Mouse (Mus musculus) myocyte (in vitro differentiated cells): Measurements from ENCODE around the gene Ptar1. TPM values are rescaled to one million over a fixed set of nuclear protein-coding genes. Genes with fewer than 3 reads are reported as not detected.

Experiments
- H3K27me3 ChIP-seq: one replicate; pipeline ENCODE4 v1.6.1; 2011; ENCODE audit not compliant: control insufficient read depth, insufficient read depth, insufficient read length
- H3K36me3 ChIP-seq: one replicate; pipeline ENCODE4 v1.6.1; 2011; ENCODE audit not compliant: control insufficient read depth, insufficient read depth
- H3K4me2 ChIP-seq: one replicate; pipeline ENCODE4 v1.6.1; 2011; ENCODE audit warnings: low read depth, control low read depth
- H3K4me3 ChIP-seq: one replicate; pipeline ENCODE4 v1.5.1; 2011; ENCODE audit warnings: mild to moderate bottlenecking, control low read depth, moderate library complexity
- H3K79me2 ChIP-seq: one replicate; pipeline ENCODE4 v1.6.1; 2011; ENCODE audit not compliant: control insufficient read depth, insufficient read depth
- H3ac ChIP-seq: one replicate; pipeline ENCODE4 v1.6.1; 2011; ENCODE audit not compliant: control insufficient read depth, insufficient read length
- CEBPB ChIP-seq: IDR thresholded peaks from 2 replicates; pipeline ENCODE4 v1.6.1; 2011; ENCODE audit warnings: mild to moderate bottlenecking, moderate library complexity; ENCODE audit not compliant: poor library complexity, insufficient read depth, severe bottlenecking
- E2F4 ChIP-seq: IDR thresholded peaks from one replicate; pipeline ENCODE4 v1.6.1; 2011; ENCODE audit warnings: mild to moderate bottlenecking, control low read depth, moderate library complexity; ENCODE audit not compliant: insufficient read depth
- MAX ChIP-seq: IDR thresholded peaks from one replicate; pipeline ENCODE4 v1.6.1; 2011; ENCODE audit warnings: low read depth, mild to moderate bottlenecking, control low read depth
- MYOD1 ChIP-seq, 3 experiments: IDR thresholded peaks; one replicate each; pipeline ENCODE4 v1.6.1; 2011; ENCODE audit warnings: control low read depth in 2 of 3, low read depth in 2 of 3, mild to moderate bottlenecking in 2 of 3, moderate library complexity in 1 of 3; ENCODE audit not compliant: insufficient read length in 2 of 3, control insufficient read depth in 1 of 3
- MYOG ChIP-seq, 3 experiments: IDR thresholded peaks; one replicate each; pipeline ENCODE4 v1.6.1; 2011; ENCODE audit warnings: control low read depth in 2 of 3, low read depth in 2 of 3, mild to moderate bottlenecking in 2 of 3; ENCODE audit not compliant: insufficient read length in 2 of 3, control insufficient read depth in 1 of 3, insufficient read depth in 1 of 3
- POLR2A ChIP-seq: IDR thresholded peaks from one replicate; pipeline ENCODE4 v1.6.1; 2011; ENCODE audit warnings: low read depth, mild to moderate bottlenecking, control low read depth, moderate library complexity; ENCODE audit not compliant: insufficient read length
- POLR2AphosphoS2 ChIP-seq: IDR thresholded peaks from one replicate; pipeline ENCODE4 v1.6.1; 2011; ENCODE audit warnings: low read depth, control low read depth; ENCODE audit not compliant: insufficient read length
- REST ChIP-seq: IDR thresholded peaks from one replicate; pipeline ENCODE4 v1.6.1; 2011; ENCODE audit warnings: mild to moderate bottlenecking, control low read depth, moderate library complexity; ENCODE audit not compliant: insufficient read depth, insufficient read length
- SRF ChIP-seq: IDR thresholded peaks from one replicate; pipeline ENCODE4 v1.6.1; 2011; ENCODE audit warnings: low read depth; ENCODE audit not compliant: control insufficient read depth, insufficient read length
- TCF12 ChIP-seq: IDR thresholded peaks from one replicate; pipeline ENCODE4 v1.6.1; 2011; ENCODE audit warnings: mild to moderate bottlenecking, control low read depth; ENCODE audit not compliant: poor library complexity, insufficient read depth, severe bottlenecking
- TCF3 ChIP-seq: IDR thresholded peaks from one replicate; pipeline ENCODE4 v1.6.1; 2011; ENCODE audit warnings: low read depth, control low read depth; ENCODE audit not compliant: insufficient read length
- USF1 ChIP-seq: IDR thresholded peaks from one replicate; pipeline ENCODE4 v1.6.1; 2011; ENCODE audit warnings: low read depth, mild to moderate bottlenecking, control low read depth, moderate library complexity
- polyA plus RNA-seq: library from polyadenylated mRNA; unstranded; fragments of >200 nt; fragmentation: generic; extraction: Trizol; gene quantifications from one replicate; pipeline ENCODE4 v1.2.1, GENCODE M21; 2012; ENCODE audit warnings: missing spikeins

Gene Ptar1
- 1.4 TPM for polyA plus RNA-seq

GRCm38 (mm10) chr19:23687296-23688021, at the start of gene Ptar1:
Gene Ptar1, plus strand, starts transcription at chr19:23687429.
- Histone ChIP-seq H3K27me3 (no peaks in the 10 kb centered on the region), H3K36me3 (no peaks in the 10 kb centered on the region), H3K4me3 (peak within 1 kb of the TSS; percentile 64), H3ac (peak within 1 kb of the TSS; percentile 94), H3K4me2 (peak within 1 kb of the TSS; percentile 78), H3K79me2 (peaks cover 44% of the 10 kb centered on the region)
- TF ChIP-seq TCF3, result no peak
- no peak for TF ChIP-seq SRF
- no peak for TF ChIP-seq TCF12
- TF ChIP-seq USF1, result no peak
- no peak for TF ChIP-seq MAX
- no peak for TF ChIP-seq CEBPB
- TF ChIP-seq MYOG (IDR thresholded peaks at IDR 0.05; ENCODE audit: control insufficient read depth in 1 of 3, insufficient read depth in 1 of 3, insufficient read length in 2 of 3, low read depth in 2 of 3), result no peak
- TF ChIP-seq MYOD1 (IDR thresholded peaks at IDR 0.05; ENCODE audit: control insufficient read depth in 1 of 3, insufficient read length in 2 of 3, low read depth in 2 of 3), result peak in 1 of 3 experiments; percentile 12
- peak; percentile 89 for TF ChIP-seq POLR2A
- TF ChIP-seq POLR2AphosphoS2, result peak; percentile 87
- TF ChIP-seq E2F4, result no peak
- TF ChIP-seq REST, result no peak

- H3K4me2 ChIP-seq, result no peak overlapping the region
- no peak overlapping the region for H3ac ChIP-seq
- TF ChIP-seq TCF12 (no peak), POLR2A (no peak), REST (no peak)
- no peak overlapping the region for H3K4me3 ChIP-seq
- no peaks in the 10 kb centered on the region for H3K36me3 ChIP-seq
- H3K27me3 ChIP-seq, result no peaks in the 10 kb centered on the region
- no peaks in the 10 kb centered on the region for H3K79me2 ChIP-seq
Observed at GRCm38 (mm10) chr19:23643819-23644218, 43.4 kb upstream of the Ptar1 start.

- no peaks in the 10 kb centered on the region for H3K79me2 ChIP-seq
- H3K27me3 ChIP-seq, result no peaks in the 10 kb centered on the region
- H3K36me3 ChIP-seq, result no peaks in the 10 kb centered on the region
- H3K4me3 ChIP-seq, result no peak overlapping the region
- TF ChIP-seq MYOG (IDR thresholded peaks at IDR 0.05; ENCODE audit: control insufficient read depth in 1 of 3, insufficient read depth in 1 of 3, insufficient read length in 2 of 3, low read depth in 2 of 3), result no peak
- TF ChIP-seq REST, result no peak
- TF ChIP-seq USF1, result no peak
- no peak for TF ChIP-seq SRF
- TF ChIP-seq CEBPB, result no peak
- no peak overlapping the region for H3ac ChIP-seq
- H3K4me2 ChIP-seq, result no peak overlapping the region
Observed at GRCm38 (mm10) chr19:23645347-23645746, 41.9 kb upstream of the Ptar1 start.

GRCm38 (mm10) chr19:23647308-23647707, 39.9 kb upstream of the Ptar1 start:
- H3K36me3 ChIP-seq, result no peaks in the 10 kb centered on the region
- H3ac ChIP-seq, result no peak overlapping the region
- no peak overlapping the region for H3K4me3 ChIP-seq
- no peak for TF ChIP-seq SRF
- TF ChIP-seq MAX, result no peak
- TF ChIP-seq E2F4, result no peak
- TF ChIP-seq USF1, result no peak
- TF ChIP-seq CEBPB, result no peak
- no peak for TF ChIP-seq POLR2AphosphoS2
- TF ChIP-seq MYOD1 (IDR thresholded peaks at IDR 0.05; ENCODE audit: control insufficient read depth in 1 of 3, insufficient read length in 2 of 3, low read depth in 2 of 3), result no peak
- TF ChIP-seq MYOG (IDR thresholded peaks at IDR 0.05; ENCODE audit: control insufficient read depth in 1 of 3, insufficient read depth in 1 of 3, insufficient read length in 2 of 3, low read depth in 2 of 3), result no peak
- TF ChIP-seq TCF12, result no peak
- no peak for TF ChIP-seq POLR2A
- no peak for TF ChIP-seq TCF3
- no peaks in the 10 kb centered on the region for H3K27me3 ChIP-seq
- H3K79me2 ChIP-seq, result no peaks in the 10 kb centered on the region
- no peak overlapping the region for H3K4me2 ChIP-seq

- Histone ChIP-seq H3K4me2 (no peak within 1 kb of the TSS), H3K4me3 (no peak within 1 kb of the TSS), H3K36me3 (no peaks in the 10 kb centered on the region), H3ac (no peak within 1 kb of the TSS), H3K79me2 (no peaks in the 10 kb centered on the region), H3K27me3 (peaks cover 4% of the 10 kb centered on the region)
- TF ChIP-seq MAX (no peak), CEBPB (no peak)
Observed at GRCm38 (mm10) chr19:23652644-23653043, 34.6 kb upstream of the Ptar1 start, which contains the start of gene 1700028P14Rik. Gene 1700028P14Rik, minus strand, starts transcription at chr19:23652812.

- Histone ChIP-seq H3K4me3 (no peak overlapping the region), H3K79me2 (no peaks in the 10 kb centered on the region), H3K27me3 (peaks cover 4% of the 10 kb centered on the region), H3ac (no peak overlapping the region), H3K36me3 (no peaks in the 10 kb centered on the region), H3K4me2 (no peak overlapping the region)
- no peak for TF ChIP-seq MAX
- no peak for TF ChIP-seq REST
- no peak for TF ChIP-seq TCF3
- no peak for TF ChIP-seq POLR2AphosphoS2
- no peak for TF ChIP-seq E2F4
- no peak for TF ChIP-seq CEBPB
- no peak for TF ChIP-seq POLR2A
- no peak for TF ChIP-seq MYOG (IDR thresholded peaks at IDR 0.05; ENCODE audit: control insufficient read depth in 1 of 3, insufficient read depth in 1 of 3, insufficient read length in 2 of 3, low read depth in 2 of 3)
- no peak for TF ChIP-seq SRF
- no peak for TF ChIP-seq USF1
- no peak for TF ChIP-seq MYOD1 (IDR thresholded peaks at IDR 0.05; ENCODE audit: control insufficient read depth in 1 of 3, insufficient read length in 2 of 3, low read depth in 2 of 3)
Observed at GRCm38 (mm10) chr19:23653154-23653553, 34.1 kb upstream of the Ptar1 start.
